Mouse (Mus musculus): ENCODE measurements around the gene Mrap. TPM values are rescaled to one million over a fixed set of nuclear protein-coding genes. Genes with fewer than 3 reads are reported as not detected.

The Mrap gene
- total RNA-seq (2014; rRNA removed), result 1.4 and 2.9 TPM in 2 replicates
- 1.3 and 1.6 TPM in 2 replicates for polyA plus RNA-seq (2015; fragmentation: Nextera tagmentation; extraction: Ambion mirVana)

GRCm38 (mm10) chr16:90738092-90738956 lies at the start of gene Mrap:
Gene Mrap, plus strand, starts transcription at chr16:90738207.
- H3K9me3 ChIP-seq (ENCODE audit: low read length), result no peaks in the 10 kb centered on the region
- 87% methylated on average over 26 of the region's 26 CpGs for WGBS
- H3K4me2 ChIP-seq (ENCODE audit: low read depth, low read length), result no peak within 1 kb of the TSS
- H3K36me3 ChIP-seq (ENCODE audit: insufficient read depth, low read length), result no peaks in the 10 kb centered on the region
- no peak within 1 kb of the TSS for H3K4me3 ChIP-seq (ENCODE audit: low read length)
- TF ChIP-seq CTCF (IDR thresholded peaks at IDR 0.05; ENCODE audit: low read depth), result 0 out of 2 replicates have a peak, but pooled peaks have one; percentile 3
- no peak for DNase-seq (ENCODE audit: low spot score)
- no peak within 1 kb of the TSS for H3K27ac ChIP-seq
- no peak within 1 kb of the TSS for H3K9ac ChIP-seq (replicated peaks; ENCODE audit: low read length)
- no peaks in the 10 kb centered on the region for H3K4me1 ChIP-seq (ENCODE audit: insufficient read depth, low read length)
- no peak for ATAC-seq
- no peaks in the 10 kb centered on the region for H3K27me3 ChIP-seq (ENCODE audit: insufficient read depth, low read length)

GRCm38 (mm10) chr16:90692704-90693385 lies 45.2 kb upstream of the Mrap start:
- H3K9me3 ChIP-seq (ENCODE audit: low read length), result no peaks in the 10 kb centered on the region
- H3K36me3 ChIP-seq (ENCODE audit: insufficient read depth, low read length), result no peaks in the 10 kb centered on the region
- no peaks in the 10 kb centered on the region for H3K4me1 ChIP-seq (ENCODE audit: insufficient read depth, low read length)
- no peak for TF ChIP-seq CTCF (IDR thresholded peaks at IDR 0.05; ENCODE audit: low read depth)
- peak overlapping the region; percentile 56 for H3K27ac ChIP-seq
- ATAC-seq (peak; percentile 77), DNase-seq (ENCODE audit: low spot score) (peak; percentile 58)
- H3K4me3 ChIP-seq (ENCODE audit: low read length), result no peak overlapping the region
- H3K27me3 ChIP-seq (ENCODE audit: insufficient read depth, low read length), result no peaks in the 10 kb centered on the region
- WGBS, result 43% methylated on average over 15 of the region's 15 CpGs
- H3K4me2 ChIP-seq (ENCODE audit: low read depth, low read length), result no peak overlapping the region
- H3K9ac ChIP-seq (replicated peaks; ENCODE audit: low read length), result no peak overlapping the region

- no peak for ATAC-seq
- Histone ChIP-seq H3K27ac (no peak overlapping the region), H3K9ac (replicated peaks; ENCODE audit: low read length) (no peak overlapping the region), H3K9me3 (ENCODE audit: low read length) (no peaks in the 10 kb centered on the region), H3K4me2 (ENCODE audit: low read depth, low read length) (no peak overlapping the region), H3K36me3 (ENCODE audit: insufficient read depth, low read length) (no peaks in the 10 kb centered on the region), H3K4me3 (ENCODE audit: low read length) (no peak overlapping the region), H3K4me1 (ENCODE audit: insufficient read depth, low read length) (no peaks in the 10 kb centered on the region), H3K27me3 (ENCODE audit: insufficient read depth, low read length) (no peaks in the 10 kb centered on the region)
- 93% methylated on average over 5 of the region's 5 CpGs for WGBS
- TF ChIP-seq CTCF (IDR thresholded peaks at IDR 0.05; ENCODE audit: low read depth), result no peak
- DNase-seq (ENCODE audit: low spot score), result no peak
Measured at GRCm38 (mm10) chr16:90693625-90694024, 44.4 kb upstream of the Mrap start.

- DNase-seq (ENCODE audit: low spot score) (peak; percentile 70), ATAC-seq (0 out of 2 replicates have a peak, but pooled peaks have one; percentile 16)
- H3K9ac ChIP-seq (replicated peaks; ENCODE audit: low read length), result no peak overlapping the region
- no peaks in the 10 kb centered on the region for H3K36me3 ChIP-seq (ENCODE audit: insufficient read depth, low read length)
- no peak overlapping the region for H3K4me3 ChIP-seq (ENCODE audit: low read length)
- WGBS, result 72% methylated on average over 9 of the region's 9 CpGs
- H3K4me1 ChIP-seq (ENCODE audit: insufficient read depth, low read length), result no peaks in the 10 kb centered on the region
- H3K4me2 ChIP-seq (ENCODE audit: low read depth, low read length), result no peak overlapping the region
- no peaks in the 10 kb centered on the region for H3K9me3 ChIP-seq (ENCODE audit: low read length)
- H3K27me3 ChIP-seq (ENCODE audit: insufficient read depth, low read length), result no peaks in the 10 kb centered on the region
- TF ChIP-seq CTCF (IDR thresholded peaks at IDR 0.05; ENCODE audit: low read depth), result peak; percentile 61
- H3K27ac ChIP-seq, result no peak overlapping the region
Measured at GRCm38 (mm10) chr16:90694719-90695118, 43.3 kb upstream of the Mrap start.

GRCm38 (mm10) chr16:90695121-90695520 lies 42.9 kb upstream of the Mrap start:
- WGBS, result 74% methylated on average over 10 of the region's 10 CpGs
- H3K4me1 ChIP-seq (ENCODE audit: insufficient read depth, low read length), result no peaks in the 10 kb centered on the region
- no peaks in the 10 kb centered on the region for H3K9me3 ChIP-seq (ENCODE audit: low read length)
- H3K27ac ChIP-seq, result no peak overlapping the region
- H3K4me2 ChIP-seq (ENCODE audit: low read depth, low read length), result no peak overlapping the region
- H3K9ac ChIP-seq (replicated peaks; ENCODE audit: low read length), result no peak overlapping the region
- no peaks in the 10 kb centered on the region for H3K36me3 ChIP-seq (ENCODE audit: insufficient read depth, low read length)
- ATAC-seq (no peak), DNase-seq (ENCODE audit: low spot score) (no peak)
- no peak overlapping the region for H3K4me3 ChIP-seq (ENCODE audit: low read length)
- no peaks in the 10 kb centered on the region for H3K27me3 ChIP-seq (ENCODE audit: insufficient read depth, low read length)
- no peak for TF ChIP-seq CTCF (IDR thresholded peaks at IDR 0.05; ENCODE audit: low read depth)

- H3K4me2 ChIP-seq (ENCODE audit: low read depth, low read length), result no peak overlapping the region
- H3K27ac ChIP-seq, result no peak overlapping the region
- H3K9me3 ChIP-seq (ENCODE audit: low read length), result no peaks in the 10 kb centered on the region
- no peaks in the 10 kb centered on the region for H3K27me3 ChIP-seq (ENCODE audit: insufficient read depth, low read length)
- H3K4me1 ChIP-seq (ENCODE audit: insufficient read depth, low read length), result no peaks in the 10 kb centered on the region
- WGBS, result 56% methylated on average over 9 of the region's 9 CpGs
- DNase-seq (ENCODE audit: low spot score) (peak; percentile 30), ATAC-seq (0 out of 2 replicates have a peak, but pooled peaks have one; percentile 17)
- TF ChIP-seq CTCF (IDR thresholded peaks at IDR 0.05; ENCODE audit: low read depth), result no peak
- no peak overlapping the region for H3K4me3 ChIP-seq (ENCODE audit: low read length)
- H3K9ac ChIP-seq (replicated peaks; ENCODE audit: low read length), result no peak overlapping the region
- H3K36me3 ChIP-seq (ENCODE audit: insufficient read depth, low read length), result no peaks in the 10 kb centered on the region
Measured at GRCm38 (mm10) chr16:90696306-90696705, 41.7 kb upstream of the Mrap start.
